Mouse (Mus musculus) C2C12 (cell line): ENCODE data around the gene Lrmda. TPM values are rescaled to one million over a fixed set of nuclear protein-coding genes. Genes with fewer than 3 reads are reported as not detected.
A peak's percentile ranks its signal among the peaks of the same experiment; 100 is the strongest.

Experiments used
- H3K27me3 ChIP-seq: one replicate; pipeline ENCODE4 v1.6.1; 2011; ENCODE audit not compliant: control insufficient read depth, insufficient read depth, insufficient read length
- H3K36me3 ChIP-seq: one replicate; pipeline ENCODE4 v1.6.1; 2011; ENCODE audit not compliant: control insufficient read depth, insufficient read depth
- H3K4me3 ChIP-seq: one replicate; pipeline ENCODE4 v1.5.1; 2011; ENCODE audit warnings: mild to moderate bottlenecking, control low read depth; ENCODE audit not compliant: poor library complexity, insufficient read depth, severe bottlenecking
- H3K79me2 ChIP-seq: one replicate; pipeline ENCODE4 v1.6.1; 2011; ENCODE audit not compliant: control insufficient read depth, insufficient read depth
- H3K79me3 ChIP-seq: one replicate; pipeline ENCODE4 v1.6.1; 2011; ENCODE audit warnings: low read depth, control low read depth
- H3ac ChIP-seq: one replicate; pipeline ENCODE3; 2011; ENCODE audit warnings: low read depth; ENCODE audit not compliant: control insufficient read depth, insufficient read length
- CEBPB ChIP-seq: IDR thresholded peaks from one replicate; pipeline ENCODE4 v1.6.1; 2011; ENCODE audit warnings: low read depth, mild to moderate bottlenecking, control low read depth, moderate library complexity
- CTCF ChIP-seq: IDR thresholded peaks from one replicate; pipeline ENCODE4 v1.5.1; 2011; ENCODE audit not compliant: control insufficient read depth, insufficient read depth, insufficient read length
- FOSL1 ChIP-seq: IDR thresholded peaks from one replicate; pipeline ENCODE4 v1.8.0; 2011; ENCODE audit warnings: mild to moderate bottlenecking, low read length; ENCODE audit not compliant: poor library complexity, insufficient read depth, severe bottlenecking
- MAX ChIP-seq: IDR thresholded peaks from one replicate; pipeline ENCODE4 v1.6.1; 2011; ENCODE audit warnings: mild to moderate bottlenecking, control low read depth
- MYOD1 ChIP-seq: IDR thresholded peaks from one replicate; pipeline ENCODE4 v1.6.1; 2011; ENCODE audit warnings: low read depth; ENCODE audit not compliant: control insufficient read depth, insufficient read length
- MYOG ChIP-seq: IDR thresholded peaks from one replicate; pipeline ENCODE4 v1.6.1; 2011; ENCODE audit not compliant: control insufficient read depth, insufficient read length; ENCODE audit errors: extremely low read depth
- USF1 ChIP-seq: IDR thresholded peaks from one replicate; pipeline ENCODE4 v1.6.1; 2011; ENCODE audit warnings: low read depth, mild to moderate bottlenecking, control low read depth, moderate library complexity
- polyA plus RNA-seq: library from polyadenylated mRNA; unstranded; fragments of >200 nt; fragmentation: generic; extraction: Trizol; gene quantifications from one replicate; pipeline ENCODE4 v1.2.1, GENCODE M21; 2012; ENCODE audit warnings: missing spikeins

Lrmda gene
- polyA plus RNA-seq, 1 experiment, result not detected

DNA sequence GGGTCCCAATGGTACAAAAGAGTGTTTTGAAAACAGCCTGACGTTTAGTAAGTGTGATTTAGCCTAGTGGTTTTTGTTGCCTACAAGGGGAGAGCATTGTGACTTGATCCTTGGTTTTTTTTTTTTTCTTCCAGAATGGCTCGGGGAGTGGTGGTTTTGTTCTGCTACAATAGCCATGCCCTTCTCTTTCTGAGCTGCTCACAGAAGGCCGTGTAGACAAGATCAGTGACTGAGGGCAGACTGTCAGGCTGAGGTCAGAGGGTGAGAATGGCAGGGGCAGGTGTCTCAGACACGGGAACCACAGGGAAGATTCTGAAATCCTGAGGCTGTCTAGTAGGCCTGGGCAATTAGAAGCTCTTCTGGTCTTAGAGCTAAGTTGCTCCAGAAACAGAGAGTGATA is 323.8 kb downstream of the Lrmda start:
- TF ChIP-seq FOSL1 (no peak), MYOD1 (peak; percentile 39)
- Histone ChIP-seq H3K27me3 (no peaks in the 10 kb centered on the region), H3K4me3 (no peak overlapping the region), H3K79me3 (no peaks in the 10 kb centered on the region), H3K79me2 (no peaks in the 10 kb centered on the region), H3K36me3 (no peaks in the 10 kb centered on the region), H3ac (no peak overlapping the region)

DNA sequence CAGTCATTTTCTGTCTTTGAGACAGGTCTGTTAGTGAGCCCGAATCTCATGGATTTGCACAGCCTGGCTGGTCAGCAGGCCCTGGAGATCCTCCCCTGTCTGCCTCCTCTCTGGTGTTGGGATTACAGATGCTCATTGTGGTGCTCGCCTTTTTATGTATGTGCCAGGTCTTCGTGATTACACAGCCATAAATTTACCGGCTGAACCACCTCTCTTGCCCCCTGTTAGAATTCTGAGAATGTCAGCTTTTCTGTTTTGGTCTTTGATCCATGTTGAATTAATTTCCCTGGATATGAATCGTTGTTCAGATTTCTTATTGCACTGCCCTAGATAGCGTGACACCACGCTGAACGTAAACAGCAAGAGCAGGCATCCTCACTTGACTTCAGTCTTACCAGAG is 325.7 kb downstream of the Lrmda start:
- no peaks in the 10 kb centered on the region for H3K27me3 ChIP-seq
- no peak for TF ChIP-seq MYOG
- no peaks in the 10 kb centered on the region for H3K36me3 ChIP-seq
- H3K79me3 ChIP-seq, result no peaks in the 10 kb centered on the region
- H3K4me3 ChIP-seq, result no peak overlapping the region
- H3K79me2 ChIP-seq, result no peaks in the 10 kb centered on the region
- no peak overlapping the region for H3ac ChIP-seq

DNA sequence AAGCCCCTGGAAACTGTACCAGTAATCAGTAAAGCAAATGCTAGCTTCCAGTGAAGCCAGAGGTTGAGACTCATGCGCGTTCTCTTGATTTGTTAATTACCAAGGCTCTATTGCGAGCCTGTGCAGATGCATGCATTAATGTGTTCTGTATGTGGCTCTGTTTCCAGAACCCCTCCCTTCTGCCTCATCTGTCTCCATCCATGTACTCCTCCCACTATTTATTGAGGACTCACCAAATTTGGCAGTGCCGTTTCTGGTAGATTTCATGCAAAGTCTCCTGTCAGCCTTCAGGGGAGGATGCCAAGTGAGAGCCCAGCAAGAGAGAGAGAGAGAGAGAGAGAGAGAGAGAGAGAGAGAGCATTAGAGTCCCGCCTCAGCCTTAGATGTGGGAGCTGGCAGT is 334.1 kb downstream of the Lrmda start:
- H3K79me3 ChIP-seq, result no peaks in the 10 kb centered on the region
- no peak for TF ChIP-seq MYOG
- no peak for TF ChIP-seq CTCF
- TF ChIP-seq MYOD1, result no peak
- TF ChIP-seq USF1, result no peak
- TF ChIP-seq FOSL1, result no peak
- no peak for TF ChIP-seq MAX
- no peak for TF ChIP-seq CEBPB
- H3K4me3 ChIP-seq, result no peak overlapping the region
- H3K27me3 ChIP-seq, result no peaks in the 10 kb centered on the region
- H3K79me2 ChIP-seq, result no peaks in the 10 kb centered on the region
- no peaks in the 10 kb centered on the region for H3K36me3 ChIP-seq
- no peak overlapping the region for H3ac ChIP-seq

DNA sequence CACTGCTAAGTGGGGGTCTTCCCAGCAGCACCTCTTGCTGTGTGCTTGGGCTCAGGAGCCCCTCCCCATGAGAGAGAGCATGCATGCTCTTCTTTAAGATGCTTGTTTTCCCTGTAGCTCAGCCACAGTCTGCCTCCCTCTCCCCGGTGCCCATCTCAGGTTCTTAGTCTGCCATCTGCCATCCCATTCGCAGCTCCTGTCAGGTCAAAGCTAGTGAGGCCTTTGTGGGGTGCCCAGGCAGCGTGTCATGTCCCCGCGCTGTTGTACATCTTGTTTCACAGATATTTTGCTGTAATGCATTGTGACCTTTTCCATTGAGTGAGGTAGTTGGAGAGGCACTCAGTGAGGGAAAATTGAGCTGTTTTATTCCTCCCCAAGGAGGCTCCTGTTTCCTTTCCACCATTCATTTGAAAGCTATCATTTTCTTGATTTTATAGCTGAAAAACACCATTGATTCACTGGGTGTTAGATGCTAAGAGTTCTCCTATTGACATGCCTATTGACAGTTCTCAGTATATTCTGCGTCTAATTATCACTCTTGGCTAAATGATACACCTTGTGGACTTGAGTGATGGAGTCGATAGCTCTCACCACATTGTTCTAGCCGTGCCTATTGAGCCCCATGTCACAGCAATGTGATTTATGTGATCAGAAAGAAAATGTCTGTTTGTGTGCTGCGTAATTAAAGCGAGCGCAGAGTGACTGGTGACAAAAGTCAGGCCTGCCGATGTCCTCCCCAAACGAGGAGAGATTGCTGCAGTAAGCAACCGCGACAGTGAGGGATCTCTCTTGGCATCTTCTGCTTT is 335.5 kb downstream of the Lrmda start:
- H3K36me3 ChIP-seq, result no peaks in the 10 kb centered on the region
- no peaks in the 10 kb centered on the region for H3K79me3 ChIP-seq
- TF ChIP-seq CTCF (no peak), CEBPB (no peak), FOSL1 (no peak)
- no peak overlapping the region for H3K4me3 ChIP-seq
- H3K27me3 ChIP-seq, result no peaks in the 10 kb centered on the region
- H3ac ChIP-seq, result no peak overlapping the region
- H3K79me2 ChIP-seq, result no peaks in the 10 kb centered on the region

DNA sequence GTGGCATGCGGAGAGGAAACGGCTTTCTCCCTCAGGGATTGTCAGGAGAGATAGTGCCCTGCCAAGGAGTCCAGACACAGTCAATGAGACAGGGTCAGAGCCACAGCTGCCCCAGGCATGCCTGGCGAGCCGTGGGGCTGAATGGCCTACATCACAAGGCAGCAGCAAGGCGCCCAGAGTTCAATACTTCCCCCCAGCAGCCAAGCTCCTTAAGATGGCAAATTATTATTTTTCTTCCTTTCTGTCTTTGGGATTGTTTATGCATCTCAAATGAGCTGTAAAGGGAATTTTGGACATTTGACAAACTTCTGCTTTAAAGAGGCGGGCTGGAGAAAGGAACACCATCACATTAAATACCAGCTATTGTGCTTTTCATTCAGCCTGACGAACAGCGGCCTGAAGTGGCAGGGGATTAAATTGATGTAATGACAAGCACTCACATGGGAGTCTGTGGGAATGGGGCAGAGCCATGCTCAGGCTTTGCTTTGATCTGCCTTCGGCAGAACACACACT is 338.5 kb downstream of the Lrmda start:
- H3K27me3 ChIP-seq, result no peaks in the 10 kb centered on the region
- H3K79me2 ChIP-seq, result no peaks in the 10 kb centered on the region
- H3ac ChIP-seq, result no peak overlapping the region
- H3K79me3 ChIP-seq, result no peaks in the 10 kb centered on the region
- H3K36me3 ChIP-seq, result no peaks in the 10 kb centered on the region
- TF ChIP-seq CTCF, result no peak
- no peak for TF ChIP-seq CEBPB
- no peak for TF ChIP-seq USF1
- TF ChIP-seq MYOG, result no peak
- TF ChIP-seq MAX, result no peak
- TF ChIP-seq MYOD1, result no peak
- no peak for TF ChIP-seq FOSL1
- no peak overlapping the region for H3K4me3 ChIP-seq

DNA sequence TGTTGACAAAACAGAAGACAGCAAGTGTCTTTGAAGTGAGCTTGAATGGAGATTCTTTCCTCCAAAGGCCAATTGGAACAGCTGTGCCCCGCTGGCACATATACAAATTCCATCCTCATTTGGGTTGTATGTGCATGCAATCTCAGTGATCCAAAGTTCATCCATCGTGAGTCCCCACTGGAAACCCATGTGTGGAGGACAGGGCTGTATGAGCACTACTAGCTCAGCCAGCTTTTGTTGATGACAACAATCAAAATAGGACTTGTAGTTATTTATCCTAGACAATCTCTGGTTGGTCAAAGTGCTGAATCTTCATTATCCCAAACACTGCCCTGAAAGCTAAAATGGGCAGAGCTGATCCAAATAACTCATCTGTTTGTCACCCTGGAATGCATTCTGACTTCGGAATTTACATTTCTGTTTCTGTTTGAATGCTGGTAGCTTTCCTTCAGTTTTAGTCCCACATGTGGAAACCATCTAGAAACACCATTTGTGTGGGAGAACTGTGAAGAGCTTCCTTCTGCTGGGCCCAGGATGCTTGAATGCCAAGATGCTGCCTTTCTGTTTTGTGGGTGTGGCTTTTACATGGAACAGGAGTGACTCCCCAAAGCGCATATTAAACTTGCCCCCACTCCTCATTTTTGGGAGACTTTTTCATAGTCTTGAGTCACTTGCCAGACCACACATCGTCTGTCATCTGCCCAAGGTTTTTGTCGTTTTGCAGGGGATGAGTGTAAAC is 344.7 kb downstream of the Lrmda start:
- Histone ChIP-seq H3K27me3 (no peaks in the 10 kb centered on the region), H3K4me3 (no peak overlapping the region), H3K36me3 (no peaks in the 10 kb centered on the region), H3K79me3 (no peaks in the 10 kb centered on the region), H3K79me2 (no peaks in the 10 kb centered on the region), H3ac (no peak overlapping the region)
- TF ChIP-seq MYOD1 (no peak), MYOG (no peak), CTCF (no peak)
